Mouse (Mus musculus) MEL (cell line): ENCODE results near the gene Lpcat1. TPM values are rescaled to one million over a fixed set of nuclear protein-coding genes. Genes with fewer than 3 reads are reported as not detected.

ENCODE experiments used
- DNase-seq: peaks from one replicate; pipeline ENCODE4 v3.0.0; 2011; ENCODE audit warnings: low read depth, low spot score
- H3K27ac ChIP-seq: 2 replicates; pipeline ENCODE4 v1.5.1; 2012; ENCODE audit warnings: low read depth, mild to moderate bottlenecking, control low read depth, low read length, moderate library complexity; ENCODE audit not compliant: control insufficient read depth
- H3K27me3 ChIP-seq, 2 experiments: fragments of 150-350 bp in 1 of 2; sonication (generic) in 1 of 2; 2 replicates each; pipeline ENCODE4 v1.6.1; 2012; ENCODE audit warnings: low read length in 2 of 2, mild to moderate bottlenecking in 2 of 2, improper control_type of control experiment in 1 of 2, moderate library complexity in 1 of 2; ENCODE audit not compliant: insufficient read depth in 2 of 2, control insufficient read depth in 1 of 2
- H3K36me3 ChIP-seq, 2 experiments: 2 replicates each; pipeline ENCODE4 v1.6.1; 2012 to 2014; ENCODE audit warnings: low read length in 2 of 2, improper control_type of control experiment in 1 of 2, inconsistent platforms in 1 of 2, mild to moderate bottlenecking in 1 of 2; ENCODE audit not compliant: insufficient read depth in 2 of 2, control insufficient read depth in 1 of 2
- H3K4me1 ChIP-seq, 2 experiments: fragments of 150-350 bp in 1 of 2; sonication (generic) in 1 of 2; 2 replicates each; pipeline ENCODE4 v1.6.1; 2012; ENCODE audit warnings: low read length in 2 of 2, improper control_type of control experiment in 1 of 2, mild to moderate bottlenecking in 1 of 2; ENCODE audit not compliant: insufficient read depth in 2 of 2, control insufficient read depth in 1 of 2
- H3K4me3 ChIP-seq, 2 experiments: fragments of 150-350 bp in 1 of 2; sonication (generic) in 1 of 2; 2 replicates each; pipeline ENCODE4 v1.5.1; 2012; ENCODE audit warnings: low read depth in 2 of 2, low read length in 2 of 2, mild to moderate bottlenecking in 2 of 2, moderate library complexity in 2 of 2, control low read depth in 1 of 2, improper control_type of control experiment in 1 of 2; ENCODE audit not compliant: control insufficient read depth in 1 of 2, insufficient read depth in 1 of 2
- H3K79me2 ChIP-seq: 2 replicates; pipeline ENCODE4 v1.6.1; 2012; ENCODE audit warnings: mild to moderate bottlenecking, low read length, moderate library complexity; ENCODE audit not compliant: control insufficient read depth, poor library complexity, insufficient read depth
- H3K9ac ChIP-seq: 2 replicates; pipeline ENCODE4 v1.6.1; 2012; ENCODE audit warnings: low read depth, mild to moderate bottlenecking, control low read depth, low read length, moderate library complexity; ENCODE audit not compliant: control insufficient read depth, poor library complexity, severe bottlenecking
- H3K9me3 ChIP-seq: fragments of 150-350 bp; sonication (generic); replicated peaks from 2 replicates; pipeline ENCODE4 v1.6.1; 2012; ENCODE audit warnings: mild to moderate bottlenecking, low read length, improper control_type of control experiment, moderate library complexity; ENCODE audit not compliant: insufficient read depth
- BHLHE40 ChIP-seq: IDR thresholded peaks from 2 replicates; pipeline ENCODE4 v1.6.1; 2012; ENCODE audit warnings: low read depth, mild to moderate bottlenecking, inconsistent platforms, low read length, improper control_type of control experiment, borderline replicate concordance
- CHD2 ChIP-seq: IDR thresholded peaks from 2 replicates; pipeline ENCODE4 v1.6.1; 2011; ENCODE audit warnings: low read length, improper control_type of control experiment
- ELF1 ChIP-seq: IDR thresholded peaks from 2 replicates; pipeline ENCODE4 v1.6.1; 2014; ENCODE audit warnings: low read depth, mild to moderate bottlenecking, inconsistent platforms, low read length, improper control_type of control experiment, moderate library complexity
- ETS1 ChIP-seq: IDR thresholded peaks from 2 replicates; pipeline ENCODE4 v1.6.1; 2012; ENCODE audit warnings: low read depth, mild to moderate bottlenecking, inconsistent platforms, low read length, improper control_type of control experiment, moderate library complexity
- GABPA ChIP-seq: IDR thresholded peaks from 2 replicates; pipeline ENCODE4 v1.6.1; 2012; ENCODE audit warnings: low read depth, mild to moderate bottlenecking, inconsistent platforms, low read length, improper control_type of control experiment, moderate library complexity
- KAT2A ChIP-seq: conservative IDR thresholded peaks from 2 replicates; pipeline ENCODE4 v1.6.1; 2012; ENCODE audit warnings: low read depth, low read length, improper control_type of control experiment, inconsistent platforms
- MAFK ChIP-seq: IDR thresholded peaks from 2 replicates; pipeline ENCODE4 v1.6.1; 2011; ENCODE audit warnings: low read depth, mild to moderate bottlenecking, low read length, improper control_type of control experiment, borderline replicate concordance
- MAX ChIP-seq: IDR thresholded peaks from 2 replicates; pipeline ENCODE4 v1.6.1; 2011; ENCODE audit warnings: low read length, improper control_type of control experiment
- MAZ ChIP-seq: IDR thresholded peaks from 2 replicates; pipeline ENCODE4 v1.6.1; 2012; ENCODE audit warnings: low read depth, mild to moderate bottlenecking, inconsistent platforms, low read length, improper control_type of control experiment
- MEF2A ChIP-seq: IDR thresholded peaks from 2 replicates; pipeline ENCODE4 v1.6.1; 2014; ENCODE audit warnings: low read depth, mild to moderate bottlenecking, inconsistent platforms, low read length, improper control_type of control experiment; ENCODE audit not compliant: poor library complexity, insufficient replicate concordance, severe bottlenecking; ENCODE audit errors: extremely low read depth
- MXI1 ChIP-seq: IDR thresholded peaks from 2 replicates; pipeline ENCODE4 v1.6.1; 2011; ENCODE audit warnings: mild to moderate bottlenecking, low read depth, low read length, improper control_type of control experiment
- MYB ChIP-seq: IDR thresholded peaks from 2 replicates; pipeline ENCODE4 v1.6.1; 2011; ENCODE audit warnings: mild to moderate bottlenecking, low read depth, low read length, improper control_type of control experiment
- NRF1 ChIP-seq: IDR thresholded peaks from 2 replicates; pipeline ENCODE4 v1.6.1; 2014; ENCODE audit warnings: low read depth, mild to moderate bottlenecking, inconsistent platforms, low read length, improper control_type of control experiment, moderate library complexity; ENCODE audit not compliant: poor library complexity, insufficient read depth, severe bottlenecking
- USF1 ChIP-seq: IDR thresholded peaks from 2 replicates; pipeline ENCODE4 v1.6.1; 2014; ENCODE audit warnings: low read depth, mild to moderate bottlenecking, inconsistent platforms, low read length, improper control_type of control experiment, moderate library complexity
- polyA plus RNA-seq, 2 experiments: library from polyadenylated mRNA; stranded (reverse) in 1 of 2; unstranded in 1 of 2; fragments of >175 nt in 1 of 2; fragments of >200 nt in 1 of 2; gene quantifications; 2 replicates each; pipeline versions ENCODE4 v1.2.1 to v1.2.4; 2012; ENCODE audit warnings: low replicate concordance in 2 of 2, low read depth in 1 of 2; ENCODE audit not compliant: insufficient read length in 2 of 2, insufficient read depth in 1 of 2, missing spikeins in 1 of 2
- total RNA-seq: library from RNA; depleted of rRNA; stranded (reverse); fragments of 300-350 nt; gene quantifications from 2 replicates; pipeline ENCODE4 v1.2.3, GENCODE M21; 2012

The Lpcat1 gene
- total and polyA plus RNA-seq, 3 experiments = 31.5 to 38.8 TPM; not detected in 1

GRCm38 (mm10) chr13:73443093-73443821, 23.7 kb upstream of the Lpcat1 start:
- TF ChIP-seq MAFK = no peak
- TF ChIP-seq MEF2A = no peak
- TF ChIP-seq MAX = no peak
- TF ChIP-seq NRF1 = no peak
- no peak for TF ChIP-seq CHD2
- TF ChIP-seq MXI1 = no peak

GRCm38 (mm10) chr13:73445087-73445486, 21.9 kb upstream of the Lpcat1 start:
- Histone ChIP-seq H3K27ac (no peak overlapping the region), H3K9me3 (no peaks in the 10 kb centered on the region), H3K4me1 (peaks cover 7 to 23% of the 10 kb centered on the region in 2 experiments), H3K36me3 (peaks cover 0 to 19% of the 10 kb centered on the region in 2 experiments; a peak in 2 of 4 replicates), H3K9ac (no peak overlapping the region), H3K79me2 (no peaks in the 10 kb centered on the region), H3K4me3 (no peak overlapping the region), H3K27me3 (no peaks in the 10 kb centered on the region)
- TF ChIP-seq GABPA (no peak), ETS1 (no peak), MAX (no peak), ELF1 (no peak), MAFK (no peak), KAT2A (no peak), MAZ (no peak), NRF1 (no peak), BHLHE40 (no peak), MYB (no peak), USF1 (no peak)
- no peak for DNase-seq

More at GRCm38 (mm10) chr13:73443093-73443821, 23.7 kb upstream of the Lpcat1 start:
- H3K27ac ChIP-seq = no peak overlapping the region
- H3K27me3 ChIP-seq = no peaks in the 10 kb centered on the region
- no peaks in the 10 kb centered on the region for H3K9me3 ChIP-seq
- no peak overlapping the region for H3K9ac ChIP-seq
- DNase-seq = no peak
- H3K79me2 ChIP-seq = no peaks in the 10 kb centered on the region
- peaks cover 7 to 23% of the 10 kb centered on the region in 2 experiments for H3K4me1 ChIP-seq
- no peak overlapping the region for H3K4me3 ChIP-seq
- peaks cover 0 to 19% of the 10 kb centered on the region in 2 experiments; a peak in 2 of 4 replicates for H3K36me3 ChIP-seq
